ENCODE assay signal across 25 mouse cellular contexts in the genomic region with DNA sequence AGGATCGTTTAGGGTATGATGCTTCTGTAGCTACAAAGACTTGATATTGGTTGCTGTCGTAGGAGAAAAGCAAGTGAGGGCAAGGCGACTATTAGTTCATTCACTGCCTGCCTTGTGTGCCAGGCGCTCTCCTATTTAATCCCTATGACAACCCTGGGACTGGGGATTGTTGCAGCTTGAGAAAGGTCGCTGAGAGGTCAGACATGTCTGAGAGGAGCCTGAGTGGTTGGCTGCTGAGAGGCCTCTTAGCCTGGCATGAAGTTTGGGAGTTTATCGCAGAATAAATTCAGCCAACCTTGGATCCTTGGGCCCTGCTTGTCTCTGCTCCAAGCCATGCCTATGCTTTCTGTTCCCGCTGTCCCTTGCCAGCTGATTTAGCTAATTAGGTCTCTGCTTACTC.
DNase-seq lines count a peak whose midpoint lies in the region; ATAC-seq and TF ChIP-seq lines count a peak whose summit lies in the region.
"Had no signal": no experiment of that assay in that cellular context is flagged by ENCODE, and none has a peak within 500 bp of the region (broad histone marks: within the 10 kb centered on the region; RNA-seq: fewer than 3 reads in every experiment).

No protein-coding gene starts in this region.

- H3K27me3 ChIP-seq in forebrain, postnatal 0 days (ENCODE audit: insufficient read depth, low read length), result no peaks in the 10 kb centered on the region
- H3K27me3 ChIP-seq in forebrain, embryonic 10.5 days (ENCODE audit: poor library complexity, severe bottlenecking), result peaks cover 7% of the 10 kb centered on the region
- peaks cover 6% of the 10 kb centered on the region; the same call in 1 of the 2 replicates for H3K27me3 ChIP-seq in hindbrain, embryonic 10.5 days (ENCODE audit: insufficient read depth, poor library complexity, severe bottlenecking)
- H3K27me3 ChIP-seq in hindbrain, embryonic 11.5 days (ENCODE audit: control insufficient read depth, insufficient read depth, low read length), result no peaks in the 10 kb centered on the region
- no peaks in the 10 kb centered on the region for H3K27me3 ChIP-seq in heart, embryonic 14.5 days (ENCODE audit: control insufficient read depth, insufficient read depth, low read length)
- no peaks in the 10 kb centered on the region for H3K27me3 ChIP-seq in hindbrain, embryonic 12.5 days
- H3K27me3 ChIP-seq: forebrain, embryonic 15.5 days; intestine, embryonic 15.5 days; liver, embryonic 13.5 days; megakaryocyte, embryonic 14.5 days; stomach, embryonic 15.5 days had no signal

- H3K4me2 ChIP-seq in forebrain, postnatal 0 days (ENCODE audit: low read depth), result no peak overlapping the region
- no peak overlapping the region for H3K4me2 ChIP-seq in hindbrain, embryonic 11.5 days (replicated peaks; ENCODE audit: low read depth, low read length)
- H3K4me2 ChIP-seq in heart, embryonic 14.5 days (ENCODE audit: low read length), result no peak overlapping the region; the same call in 1 of the 2 replicates
- H3K4me2 ChIP-seq in hindbrain, embryonic 12.5 days (replicated peaks), result no peak overlapping the region
- H3K4me2 ChIP-seq: forebrain, embryonic 15.5 days; intestine, embryonic 15.5 days; liver, embryonic 13.5 days; stomach, embryonic 15.5 days had no signal

- DNase-seq in forebrain, postnatal 0 days, result no peak
- no peak for DNase-seq in forebrain, embryonic 10.5 days (ENCODE audit: extremely low spot score, low spot score)
- DNase-seq in hindbrain, embryonic 10.5 days (ENCODE audit: low spot score), result peak; percentile 22
- DNase-seq in hindbrain, embryonic 11.5 days (ENCODE audit: low spot score), result no peak
- peak; percentile 26 for DNase-seq in heart, postnatal 4 days
- DNase-seq: adrenal gland, postnatal 10 days; cerebellum, adult 11 months; cerebellum, adult 9-10 months; kidney, adult 8-10 months; kidney, postnatal 4 days; liver, embryonic 13.5 days; lung, adult 18-20 months; lung, postnatal 4 days; midbrain, embryonic 14.5 days; right cerebral cortex, postnatal 25 days had no signal

- no peak overlapping the region for H3K4me3 ChIP-seq in forebrain, postnatal 0 days (ENCODE audit: low read depth, low read length)
- no peak overlapping the region for H3K4me3 ChIP-seq in forebrain, embryonic 10.5 days
- no peak overlapping the region for H3K4me3 ChIP-seq in hindbrain, embryonic 10.5 days
- no peak overlapping the region for H3K4me3 ChIP-seq in hindbrain, embryonic 11.5 days (ENCODE audit: low read depth, low read length)
- no peak overlapping the region for H3K4me3 ChIP-seq in heart, embryonic 14.5 days (ENCODE audit: control insufficient read depth in 1 of 2, insufficient read depth in 1 of 2, low read depth in 1 of 2, low read length in 2 of 2)
- H3K4me3 ChIP-seq in hindbrain, embryonic 12.5 days, result no peak overlapping the region
- H3K4me3 ChIP-seq: forebrain, embryonic 15.5 days; intestine, embryonic 15.5 days; liver, embryonic 13.5 days; megakaryocyte, embryonic 14.5 days; stomach, embryonic 15.5 days had no signal

- peak; percentile 67; the same call in 1 of the 2 replicates for ATAC-seq in forebrain, postnatal 0 days
- no peak for ATAC-seq in hindbrain, embryonic 11.5 days (ENCODE audit: low FRiP score)
- peak; percentile 52; the same call in 1 of the 2 replicates for ATAC-seq in heart, embryonic 14.5 days (ENCODE audit: insufficient number of reproducible peaks, insufficient read depth, low FRiP score, low read depth)
- no peak for ATAC-seq in hindbrain, embryonic 12.5 days (ENCODE audit: low FRiP score)
- ATAC-seq: forebrain, embryonic 15.5 days; hindbrain, postnatal 0 days; intestine, embryonic 15.5 days; lung, postnatal 0 days; Patski had no signal

- no peaks in the 10 kb centered on the region for H3K4me1 ChIP-seq in forebrain, postnatal 0 days (ENCODE audit: insufficient read depth)
- H3K4me1 ChIP-seq in forebrain, embryonic 10.5 days, result peaks cover 24% of the 10 kb centered on the region
- peaks cover 37% of the 10 kb centered on the region for H3K4me1 ChIP-seq in hindbrain, embryonic 10.5 days (replicated peaks)
- H3K4me1 ChIP-seq in hindbrain, embryonic 11.5 days (replicated peaks; ENCODE audit: control insufficient read depth, insufficient read depth, low read length), result peaks cover 2% of the 10 kb centered on the region; the same call in 1 of the 2 replicates
- H3K4me1 ChIP-seq in heart, embryonic 14.5 days (ENCODE audit: control insufficient read depth in 2 of 2, insufficient read depth in 2 of 2, low read length in 2 of 2), result peaks cover 17 to 31% of the 10 kb centered on the region in 2 experiments
- H3K4me1 ChIP-seq in hindbrain, embryonic 12.5 days, result peaks cover 14% of the 10 kb centered on the region
- H3K4me1 ChIP-seq: liver, embryonic 13.5 days; megakaryocyte, embryonic 14.5 days had no signal

- no peaks in the 10 kb centered on the region for H3K9me3 ChIP-seq in forebrain, postnatal 0 days (ENCODE audit: low read length)
- peaks cover 2% of the 10 kb centered on the region; the same call in 1 of the 2 replicates for H3K9me3 ChIP-seq in forebrain, embryonic 10.5 days
- H3K9me3 ChIP-seq in hindbrain, embryonic 10.5 days, result no peaks in the 10 kb centered on the region
- no peaks in the 10 kb centered on the region for H3K9me3 ChIP-seq in hindbrain, embryonic 11.5 days (ENCODE audit: control insufficient read depth, low read length)
- peaks cover 4% of the 10 kb centered on the region; the same call in 1 of the 2 replicates for H3K9me3 ChIP-seq in heart, embryonic 14.5 days (ENCODE audit: control insufficient read depth, low read length)
- 0 out of 2 replicates have a peak, but pooled peaks cover under 1% of the 10 kb centered on the region for H3K9me3 ChIP-seq in hindbrain, embryonic 12.5 days (replicated peaks)
- H3K9me3 ChIP-seq: forebrain, embryonic 15.5 days; intestine, embryonic 15.5 days; liver, embryonic 13.5 days; stomach, embryonic 15.5 days had no signal

- no peak overlapping the region for H3K27ac ChIP-seq in forebrain, postnatal 0 days (ENCODE audit: low read depth, low read length)
- no peak overlapping the region for H3K27ac ChIP-seq in forebrain, embryonic 10.5 days
- H3K27ac ChIP-seq in hindbrain, embryonic 10.5 days, result 0 out of 2 replicates have a peak overlapping the region, but pooled peaks have one; percentile 9
- no peak overlapping the region for H3K27ac ChIP-seq in hindbrain, embryonic 11.5 days (ENCODE audit: low read depth, low read length)
- peak overlapping the region; percentile 55 to 61 for H3K27ac ChIP-seq in heart, embryonic 14.5 days (replicated peaks in 1 of 2; ENCODE audit: control insufficient read depth in 1 of 2, insufficient read depth in 1 of 2, low read depth in 2 of 2, low read length in 2 of 2)
- no peak overlapping the region for H3K27ac ChIP-seq in hindbrain, embryonic 12.5 days
- H3K27ac ChIP-seq: forebrain, embryonic 15.5 days; hindbrain, postnatal 0 days; intestine, embryonic 15.5 days; kidney, postnatal 0 days; liver, embryonic 13.5 days; stomach, embryonic 15.5 days had no signal

- 47% methylated on average over 7 of the region's 7 CpGs for WGBS in forebrain, postnatal 0 days
- 72% methylated on average over 7 of the region's 7 CpGs for WGBS in forebrain, embryonic 10.5 days
- WGBS in hindbrain, embryonic 10.5 days, result 66% methylated on average over 7 of the region's 7 CpGs
- WGBS in hindbrain, embryonic 11.5 days, result 65% methylated on average over 7 of the region's 7 CpGs
- 41% methylated on average over 7 of the region's 7 CpGs for WGBS in heart, embryonic 14.5 days
- WGBS in hindbrain, embryonic 12.5 days, result 59% methylated on average over 7 of the region's 7 CpGs

- H3K36me3 ChIP-seq in forebrain, postnatal 0 days (ENCODE audit: insufficient read depth), result no peaks in the 10 kb centered on the region
- H3K36me3 ChIP-seq in forebrain, embryonic 10.5 days (replicated peaks), result no peaks in the 10 kb centered on the region
- H3K36me3 ChIP-seq in hindbrain, embryonic 10.5 days, result no peaks in the 10 kb centered on the region
- no peaks in the 10 kb centered on the region for H3K36me3 ChIP-seq in hindbrain, embryonic 11.5 days (ENCODE audit: control insufficient read depth, insufficient read depth, low read length)
- no peaks in the 10 kb centered on the region for H3K36me3 ChIP-seq in heart, embryonic 14.5 days (ENCODE audit: control insufficient read depth, insufficient read depth, low read length)
- H3K36me3 ChIP-seq in hindbrain, embryonic 12.5 days, result no peaks in the 10 kb centered on the region
- H3K36me3 ChIP-seq: forebrain, embryonic 15.5 days; intestine, embryonic 15.5 days; liver, embryonic 13.5 days; stomach, embryonic 15.5 days had no signal

- no peak for TF ChIP-seq CTCF in forebrain, postnatal 0 days (IDR thresholded peaks at IDR 0.05; ENCODE audit: low read depth)

- no peak overlapping the region for H3K9ac ChIP-seq in forebrain, postnatal 0 days
- no peak overlapping the region for H3K9ac ChIP-seq in hindbrain, embryonic 11.5 days (ENCODE audit: low read depth, low read length)
- no peak overlapping the region for H3K9ac ChIP-seq in heart, embryonic 14.5 days (ENCODE audit: low read length)
- H3K9ac ChIP-seq in hindbrain, embryonic 12.5 days, result no peak overlapping the region
- H3K9ac ChIP-seq: forebrain, embryonic 15.5 days; intestine, embryonic 15.5 days; liver, embryonic 13.5 days; stomach, embryonic 15.5 days had no signal

Comparison
In these comparisons a context has a peak if more than half of its experiments do, and no peak if none do; other contexts are left out.
1. DNase-seq: peak in hindbrain, embryonic 10.5 days (single experiment) and heart, postnatal 4 days (single experiment); none in forebrain, postnatal 0 days (single experiment), forebrain, embryonic 10.5 days (single experiment) and hindbrain, embryonic 11.5 days (single experiment).
2. H3K27ac ChIP-seq: peak in hindbrain, embryonic 10.5 days (single experiment) and heart, embryonic 14.5 days (2 of 2); none in forebrain, postnatal 0 days (single experiment), forebrain, embryonic 10.5 days (single experiment), hindbrain, embryonic 11.5 days (single experiment) and hindbrain, embryonic 12.5 days (single experiment).
3. ATAC-seq: peak in forebrain, postnatal 0 days (single experiment) and heart, embryonic 14.5 days (single experiment); none in hindbrain, embryonic 11.5 days (single experiment) and hindbrain, embryonic 12.5 days (single experiment).